Mouse (Mus musculus): ENCODE measurements at regions not wholly inside any gene's neighbourhood (a gene's known extent, or its start where the extent isn't known, plus 50 kb on each side); places are given as distances from the start of the nearest gene placed in this dataset.

DNA sequence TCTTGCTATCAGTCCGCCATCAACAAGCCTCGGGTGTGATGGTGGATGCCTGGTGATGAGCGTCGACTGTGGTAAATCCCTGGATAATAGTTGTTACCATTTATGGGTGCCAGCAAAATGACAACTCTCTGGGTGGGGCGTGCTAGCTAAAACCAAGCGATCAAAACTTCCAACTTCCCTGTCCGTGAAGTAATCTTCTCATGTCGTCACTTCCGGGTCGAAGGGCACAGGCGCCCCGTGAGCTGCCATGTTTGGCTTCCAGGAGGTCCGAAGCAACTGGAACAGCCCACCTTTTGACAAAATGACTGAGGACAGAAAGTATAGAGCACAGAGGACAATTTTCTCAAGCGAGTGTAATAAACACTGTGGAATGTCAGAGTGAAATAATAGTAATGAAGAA lies 62.5 kb upstream of the Ubl3 start:
- TF ChIP-seq POLR2A (IDR thresholded peaks at IDR 0.05; ENCODE audit: borderline replicate concordance, extremely low read depth, insufficient read depth, insufficient read length, poor library complexity, severe bottlenecking) (no peak), CTCF (IDR thresholded peaks at IDR 0.05; ENCODE audit: borderline replicate concordance, extremely low read depth, insufficient read depth, insufficient read length) (no peak)

Measured in brain, embryonic 14.5 days (tissue).